Mouse (Mus musculus): ENCODE data around the gene Hoxb4. TPM values are rescaled to one million over a fixed set of nuclear protein-coding genes. Genes with fewer than 3 reads are reported as not detected.

Hoxb4 gene
- polyA plus RNA-seq, 1 experiment: not detected

DNA sequence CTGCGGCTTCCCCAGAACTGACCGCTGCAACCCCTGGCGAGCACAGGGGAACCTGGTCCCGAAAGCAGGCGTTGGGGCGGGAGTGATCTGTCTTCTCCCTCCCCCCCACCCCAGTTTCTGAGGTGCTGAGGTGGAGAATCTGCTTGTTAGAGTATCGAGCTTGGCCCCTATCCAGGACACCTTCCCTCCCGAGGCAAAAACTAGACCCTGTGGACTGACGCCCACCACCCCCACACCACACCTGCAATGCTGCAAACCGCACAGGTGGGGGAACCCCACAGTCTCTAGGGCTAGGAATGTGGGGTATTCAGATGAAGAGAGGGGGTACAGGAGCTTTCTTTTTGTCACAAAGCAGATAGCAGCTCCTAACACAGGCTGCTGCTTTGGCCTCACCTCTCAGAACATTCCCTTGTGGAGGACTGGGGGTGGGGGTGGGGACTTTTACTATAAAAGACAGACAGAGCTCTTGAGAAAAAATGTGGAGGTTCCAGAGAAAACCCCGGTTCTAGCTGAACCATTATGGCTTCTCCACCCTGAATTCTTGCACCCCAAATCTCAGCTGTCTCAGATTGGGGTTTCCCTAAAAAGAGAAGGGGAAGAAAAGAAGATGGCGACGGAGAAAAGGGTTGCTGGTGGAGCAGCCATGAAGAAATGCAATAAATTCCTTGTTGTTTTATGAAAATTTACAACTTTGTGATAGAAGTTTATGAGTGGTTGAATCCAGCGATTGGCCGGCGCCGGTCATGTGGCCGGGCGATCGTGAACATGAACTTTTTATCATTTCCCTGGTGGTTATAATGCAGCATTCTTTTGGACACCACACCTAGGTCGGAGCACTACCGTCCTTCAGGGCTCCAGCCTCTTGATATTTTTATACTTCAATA, 26.1 kb upstream of the Hoxb4 start, which contains the start of gene Hoxb6:
Gene Hoxb6, plus strand, starts transcription at position 796 of the 884 bp plus-strand sequence.
- TF ChIP-seq GATA1 (IDR thresholded peaks at IDR 0.05; ENCODE audit: low read length): no peak

GRCm38 (mm10) chr11:96292565-96293301, 25.3 kb upstream of the Hoxb4 start:
- no peak for TF ChIP-seq GATA1 (IDR thresholded peaks at IDR 0.05; ENCODE audit: low read length)

DNA sequence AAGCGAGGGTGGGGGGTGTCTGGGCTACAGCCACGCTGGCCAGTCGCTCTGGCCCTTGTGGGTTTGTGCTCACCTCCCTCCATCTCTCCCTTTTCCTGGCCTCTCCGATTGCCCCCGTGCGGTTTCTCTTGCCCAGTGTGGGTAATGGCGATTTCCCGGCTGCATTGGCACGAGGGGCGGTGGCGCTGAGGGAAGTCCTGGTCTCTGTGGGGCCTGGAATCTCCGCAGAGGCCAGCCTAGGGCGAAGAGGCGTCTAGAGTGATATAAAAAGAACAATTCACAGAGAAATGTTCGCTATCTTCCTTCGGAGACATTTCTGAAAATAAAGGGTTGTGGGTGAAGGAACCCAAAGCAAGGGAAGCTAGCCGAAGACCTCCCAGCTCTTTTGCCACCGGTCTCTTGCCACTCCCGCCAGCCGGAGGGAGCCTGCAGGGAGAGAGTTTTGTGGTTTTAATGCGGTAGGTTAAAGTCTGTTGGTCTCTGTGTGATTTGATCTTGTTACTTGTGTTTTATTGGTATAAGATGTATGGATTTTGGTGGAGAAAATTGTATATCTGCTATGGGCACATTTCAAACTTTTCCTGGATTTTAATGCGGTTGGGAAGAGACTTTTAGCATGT, 24.7 kb upstream of the Hoxb4 start:
- no peak for TF ChIP-seq GATA1 (IDR thresholded peaks at IDR 0.05; ENCODE audit: low read length)

DNA sequence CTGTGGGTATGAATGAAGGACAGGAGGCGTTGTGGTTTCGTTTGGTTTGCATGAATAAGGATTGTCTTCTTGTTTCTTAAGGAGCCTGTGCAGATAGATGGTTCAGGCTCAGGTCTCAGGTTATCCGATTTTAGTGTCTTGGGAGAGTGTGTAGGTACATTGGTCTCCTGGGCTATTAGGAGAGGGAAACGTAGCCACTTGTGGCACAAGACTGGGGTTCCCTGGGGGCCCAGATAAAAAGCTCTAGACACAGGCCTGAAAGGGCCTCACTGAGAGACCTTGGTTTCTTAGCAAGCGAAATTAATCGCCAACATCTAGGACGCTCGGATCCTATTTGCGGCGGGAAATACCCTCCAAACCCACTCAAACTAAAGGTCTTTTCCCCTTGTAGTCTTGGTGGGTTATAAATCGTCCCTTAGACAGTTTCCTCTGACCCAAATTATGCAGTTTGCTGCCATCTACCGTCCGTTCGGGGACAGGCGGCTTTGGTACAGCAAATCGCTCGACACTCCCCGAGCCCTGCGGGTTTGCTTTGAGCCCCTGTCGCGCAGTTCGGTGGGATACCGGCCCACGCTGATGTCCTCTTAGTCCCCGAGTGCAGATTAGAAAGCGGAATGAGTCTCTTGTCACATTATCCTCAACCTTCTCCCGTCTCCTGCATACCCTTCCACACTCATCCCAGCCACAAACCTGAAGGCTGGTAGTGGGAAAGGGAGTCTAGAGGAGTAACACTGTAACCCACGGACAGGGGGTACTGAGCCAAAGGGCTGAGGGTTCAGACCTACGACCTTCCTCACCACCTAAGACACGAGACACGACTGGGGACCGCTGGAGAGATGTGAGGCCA, 23.6 kb upstream of the Hoxb4 start:
- no peak for TF ChIP-seq GATA1 (IDR thresholded peaks at IDR 0.05; ENCODE audit: low read length)

- TF ChIP-seq GATA1 (IDR thresholded peaks at IDR 0.05; ENCODE audit: low read length): no peak
Measured at GRCm38 (mm10) chr11:96295092-96295835, 22.8 kb upstream of the Hoxb4 start.

DNA sequence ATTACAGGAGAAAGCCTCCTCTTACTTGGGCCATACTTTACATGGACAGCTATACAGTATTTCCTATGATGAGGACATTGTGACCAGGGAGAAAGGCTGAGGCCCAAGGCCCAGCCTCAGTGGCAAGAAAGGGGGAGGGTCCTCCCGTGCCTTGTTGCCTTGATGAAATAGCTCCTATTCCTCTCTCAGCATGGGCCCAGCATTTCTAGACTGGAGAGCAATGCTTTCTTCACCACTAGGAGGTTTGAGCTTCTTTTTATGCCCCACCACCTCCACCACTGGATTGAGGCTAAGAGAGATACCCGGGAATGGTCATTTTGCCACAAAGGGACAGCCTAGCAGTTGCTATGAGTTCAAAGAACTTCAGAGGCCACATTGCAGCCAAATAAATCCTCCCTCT, 21.1 kb upstream of the Hoxb4 start:
- TF ChIP-seq GATA1 (IDR thresholded peaks at IDR 0.05; ENCODE audit: low read length): no peak

DNA sequence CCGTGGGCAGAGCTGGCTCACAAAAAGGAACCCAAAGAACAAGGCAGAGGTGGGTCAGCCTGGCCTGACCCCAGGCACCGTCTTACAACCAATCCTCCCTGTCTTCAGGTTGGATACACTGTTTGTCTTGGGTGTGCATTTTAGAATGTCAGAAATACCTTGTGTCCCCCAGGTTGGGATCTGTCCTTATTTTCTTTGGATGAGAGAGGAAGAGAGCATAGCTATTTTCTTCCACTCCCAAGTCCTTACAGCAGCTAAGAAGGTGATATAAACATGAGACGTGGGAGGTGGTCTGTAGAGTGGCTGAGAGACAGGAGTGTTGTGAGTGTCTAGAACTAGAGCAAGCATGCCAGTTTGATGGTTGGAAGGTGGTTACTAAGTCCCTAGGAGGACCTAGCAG, 20.6 kb upstream of the Hoxb4 start:
- no peak for TF ChIP-seq GATA1 (IDR thresholded peaks at IDR 0.05; ENCODE audit: low read length)

DNA sequence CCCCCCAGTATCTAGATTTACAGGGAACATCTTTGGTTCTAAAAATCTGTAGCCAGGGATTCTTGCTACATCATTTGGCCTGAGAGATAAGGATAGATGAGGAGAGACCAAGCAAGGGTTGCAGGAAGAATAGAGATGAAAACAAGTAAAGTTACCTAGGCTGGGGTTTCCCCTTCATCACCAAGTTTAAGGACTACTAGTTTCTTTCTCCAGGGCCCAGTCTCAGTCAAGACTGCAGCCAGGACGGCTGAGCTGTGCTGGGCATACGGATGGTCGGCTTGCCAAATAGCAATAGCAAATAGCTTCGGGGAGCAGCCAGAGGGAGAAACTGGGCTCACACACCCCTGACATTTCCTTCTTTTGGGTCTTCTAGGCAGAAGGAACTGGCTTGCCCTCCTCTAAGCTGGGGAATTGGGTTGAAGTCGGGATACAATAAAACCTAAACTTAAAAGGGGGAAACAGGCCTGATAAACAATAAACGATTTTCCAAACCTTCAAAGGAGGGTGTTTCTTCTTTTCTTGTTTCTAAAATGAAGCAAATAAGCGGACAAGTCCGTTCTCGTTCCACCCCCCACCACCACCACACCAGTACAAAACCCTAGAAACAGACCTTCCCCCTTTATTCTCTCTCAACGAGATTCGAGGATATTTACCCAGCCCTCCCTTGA, 20.0 kb upstream of the Hoxb4 start:
- TF ChIP-seq GATA1 (IDR thresholded peaks at IDR 0.05; ENCODE audit: low read length): no peak

DNA sequence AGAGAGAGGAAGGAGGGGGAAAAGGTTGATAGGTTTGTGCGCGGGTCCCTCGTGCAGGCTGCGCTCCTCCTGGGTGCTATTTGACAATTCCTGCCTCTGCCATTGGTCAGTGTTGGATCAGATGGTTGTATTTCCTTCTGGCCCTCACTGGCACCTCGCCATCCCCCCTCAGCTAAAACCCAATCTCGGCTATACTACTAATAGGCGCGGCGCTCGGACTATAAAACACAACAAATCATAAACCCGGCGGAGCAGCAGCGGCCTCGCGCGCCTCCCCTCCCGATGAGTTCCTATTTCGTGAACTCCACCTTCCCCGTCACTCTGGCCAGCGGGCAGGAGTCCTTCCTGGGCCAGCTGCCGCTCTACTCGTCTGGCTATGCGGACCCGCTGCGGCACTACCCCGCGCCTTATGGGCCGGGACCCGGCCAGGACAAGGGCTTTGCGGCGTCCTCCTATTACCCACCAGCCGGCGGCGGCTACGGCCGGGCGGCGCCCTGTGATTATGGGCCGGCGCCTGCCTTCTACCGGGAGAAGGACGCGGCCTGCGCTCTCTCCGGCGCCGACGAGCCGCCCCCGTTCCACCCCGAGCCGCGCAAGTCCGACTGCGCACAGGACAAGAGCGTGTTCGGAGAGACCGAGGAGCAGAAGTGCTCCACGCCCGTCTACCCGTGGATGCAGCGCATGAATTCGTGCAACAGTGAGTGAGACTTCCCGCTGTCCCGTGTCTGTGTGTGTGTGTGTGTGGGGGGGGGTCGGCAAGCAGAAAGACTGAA, 19.0 kb upstream of the Hoxb4 start:
- TF ChIP-seq GATA1 (IDR thresholded peaks at IDR 0.05; ENCODE audit: low read length): no peak

DNA sequence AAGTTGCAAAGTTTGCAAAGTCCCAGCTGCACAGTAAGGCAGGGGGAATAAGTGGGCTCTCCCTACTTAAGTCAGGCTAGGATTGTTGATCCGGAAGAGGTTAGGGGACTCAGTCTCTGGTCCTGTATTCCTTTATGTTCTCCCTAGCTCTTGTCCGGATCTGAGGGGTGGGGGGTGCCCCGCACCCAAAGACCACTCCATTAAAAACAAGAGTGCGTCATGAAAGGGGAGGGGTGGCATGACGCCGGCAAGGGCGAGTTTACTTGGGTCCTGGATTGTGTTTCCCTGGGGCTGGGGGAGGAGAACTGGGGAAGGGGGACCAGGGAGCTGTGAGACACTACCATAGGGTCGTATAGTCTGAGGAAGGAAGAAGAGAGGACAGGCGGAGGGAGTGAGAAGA, 18.3 kb upstream of the Hoxb4 start:
- TF ChIP-seq GATA1 (IDR thresholded peaks at IDR 0.05; ENCODE audit: low read length): no peak

DNA sequence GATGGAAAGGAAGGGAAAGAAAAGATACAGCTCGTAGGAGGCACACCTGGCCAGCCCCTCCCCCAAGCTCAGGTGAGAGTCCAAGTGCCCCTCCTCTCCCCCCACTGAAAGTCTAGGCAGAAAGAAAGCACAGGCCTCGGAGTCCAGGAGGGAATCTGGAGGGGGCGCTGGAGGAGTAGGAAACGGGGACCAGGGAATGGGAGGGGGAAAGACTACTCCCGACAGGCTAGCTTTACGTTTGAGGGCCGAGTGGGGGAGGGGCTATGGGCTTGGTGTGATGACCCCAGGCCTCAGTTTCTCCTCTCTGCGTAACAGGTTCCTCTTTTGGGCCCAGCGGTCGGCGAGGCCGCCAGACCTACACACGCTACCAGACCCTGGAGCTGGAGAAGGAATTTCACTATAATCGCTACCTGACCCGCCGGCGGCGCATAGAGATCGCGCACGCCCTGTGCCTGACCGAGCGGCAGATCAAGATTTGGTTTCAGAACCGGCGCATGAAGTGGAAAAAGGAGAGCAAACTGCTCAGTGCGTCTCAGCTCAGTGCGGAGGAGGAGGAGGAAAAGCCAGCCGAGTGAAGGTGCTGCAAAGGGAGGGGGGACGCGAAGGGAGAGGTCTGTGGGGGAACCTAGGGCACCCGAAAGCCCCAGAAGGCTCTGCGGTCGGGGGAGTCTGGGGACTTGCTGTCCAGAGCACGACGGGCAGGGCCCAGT, 17.6 kb upstream of the Hoxb4 start:
- no peak for TF ChIP-seq GATA1 (IDR thresholded peaks at IDR 0.05; ENCODE audit: low read length)

DNA sequence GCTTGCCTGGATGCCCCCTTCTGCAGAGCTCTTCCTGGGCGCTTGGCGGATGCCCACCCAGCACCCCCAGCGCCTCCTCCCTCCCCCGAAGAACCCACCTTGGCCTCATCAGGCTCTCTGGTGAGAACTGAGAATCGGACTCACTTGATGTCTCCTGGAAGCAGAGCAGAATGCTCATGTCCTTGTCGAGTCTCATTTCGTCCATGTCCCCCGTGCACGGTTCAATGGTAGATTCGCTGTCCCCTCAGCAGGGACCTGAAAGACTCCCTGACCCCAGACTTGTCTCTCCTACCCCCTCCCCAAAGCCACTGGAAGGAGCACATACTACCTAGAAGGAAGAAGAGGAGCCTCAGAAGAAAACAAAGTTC, 17.0 kb upstream of the Hoxb4 start:
- TF ChIP-seq GATA1 (IDR thresholded peaks at IDR 0.05; ENCODE audit: low read length): no peak

DNA sequence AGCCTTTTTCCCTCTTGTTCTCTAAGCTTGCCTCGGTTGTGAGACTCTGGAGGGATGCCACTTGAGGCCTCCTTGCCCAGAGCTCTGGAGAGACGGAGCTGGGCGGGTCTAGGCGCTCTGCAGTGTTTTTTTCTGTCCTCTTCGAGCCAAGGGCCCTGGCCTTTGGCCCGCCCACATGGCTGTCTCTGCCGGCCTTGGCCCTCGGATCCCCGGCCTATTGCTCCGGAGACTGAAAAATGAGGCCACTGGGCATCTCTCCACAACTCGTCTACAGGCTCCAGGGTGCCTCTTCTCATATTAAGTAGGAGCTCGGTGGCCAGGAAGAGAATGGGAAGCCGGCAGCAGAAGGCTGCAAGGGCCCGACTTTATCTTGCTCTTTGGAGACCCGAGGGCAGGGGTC, 16.2 kb upstream of the Hoxb4 start:
- no peak for TF ChIP-seq GATA1 (IDR thresholded peaks at IDR 0.05; ENCODE audit: low read length)

Data from G1E-ER4 (cell line).